Mouse (Mus musculus) bone marrow, adult 2 months (tissue): ENCODE results near the gene Ms4a14.

Experiments used
- CTCF ChIP-seq: fragments of 200-500 bp; IDR thresholded peaks from 2 replicates; pipeline ENCODE4 v1.5.1; 2011; ENCODE audit warnings: low read length, control low read depth; ENCODE audit not compliant: control insufficient read depth, insufficient read depth
- POLR2A ChIP-seq: fragments of 200-500 bp; IDR thresholded peaks from 2 replicates; pipeline ENCODE4 v1.6.1; 2011; ENCODE audit warnings: low read depth, mild to moderate bottlenecking, control low read depth, low read length, borderline replicate concordance; ENCODE audit not compliant: control insufficient read depth

GRCm38 (mm10) chr19:11292990-11293389 is 21.3 kb downstream of the Ms4a14 start:
- no peak for TF ChIP-seq CTCF
- TF ChIP-seq POLR2A: no peak
